Comparison of ENCODE assay signal across 16 mouse cellular contexts in genomic region chr13:12420596-12420995, GRCm38 (mm10).
"Had no signal": no experiment of that assay in that cellular context is flagged by ENCODE, and none has a peak within 500 bp of the region (broad histone marks: within the 10 kb centered on the region; RNA-seq: fewer than 3 reads in every experiment).

No protein-coding gene starts in this region.

- H3K27ac ChIP-seq: neural tube, embryonic 13.5 days; neural tube, embryonic 15.5 days; stomach, embryonic 15.5 days; stomach, postnatal 0 days had no signal

- H3K4me1 ChIP-seq: neural tube, embryonic 13.5 days; neural tube, embryonic 15.5 days; stomach, embryonic 15.5 days had no signal

- H3K27me3 ChIP-seq: neural tube, embryonic 13.5 days; neural tube, embryonic 15.5 days; stomach, embryonic 15.5 days had no signal

- H3K4me3 ChIP-seq: neural tube, embryonic 13.5 days; neural tube, embryonic 15.5 days; stomach, embryonic 15.5 days had no signal

- DNase-seq: retina, postnatal 1 day; right cerebral cortex, adult 18-20 months; right cerebral cortex, postnatal 14 days; right cerebral cortex, postnatal 25 days; right cerebral cortex, postnatal 4 days; spleen, adult 18-20 months; thymus, adult 18-20 months; thymus, adult 2 months; thymus, postnatal 14 days; thymus, postnatal 25 days; thymus, postnatal 36 days; thymus, postnatal 4 days had no signal

- H3K9me3 ChIP-seq: neural tube, embryonic 13.5 days; neural tube, embryonic 15.5 days; stomach, embryonic 15.5 days had no signal
